Mouse (Mus musculus) kidney, adult 18-20 months (tissue): Measurements from ENCODE around the gene Lsm6.

Experiments used
- DNase-seq: peaks from one replicate; pipeline ENCODE4 v3.0.0; 2021

Lsm6 gene

GRCm38 (mm10) chr8:78801201-78801600 lies 19.7 kb downstream of the Lsm6 start:
- no peak for DNase-seq

GRCm38 (mm10) chr8:78798671-78799070 lies 22.3 kb downstream of the Lsm6 start:
- DNase-seq = no peak

GRCm38 (mm10) chr8:78797985-78798384 lies 23.0 kb downstream of the Lsm6 start:
- DNase-seq = no peak

GRCm38 (mm10) chr8:78793231-78793630 lies 27.7 kb downstream of the Lsm6 start:
- DNase-seq = no peak

GRCm38 (mm10) chr8:78776816-78777215 lies 44.1 kb downstream of the Lsm6 start:
- DNase-seq = no peak

- DNase-seq = no peak
These were observed 49.7 kb downstream of the Lsm6 start for GRCm38 (mm10) chr8:78771256-78771655.

GRCm38 (mm10) chr8:78770584-78770983 lies 50.4 kb downstream of the Lsm6 start:
- DNase-seq = no peak

GRCm38 (mm10) chr8:78765556-78765955 lies 55.4 kb downstream of the Lsm6 start:
- no peak for DNase-seq

- DNase-seq = no peak
These were observed 56.0 kb downstream of the Lsm6 start for GRCm38 (mm10) chr8:78764976-78765375.

GRCm38 (mm10) chr8:78759139-78759538 lies 61.8 kb downstream of the Lsm6 start:
- no peak for DNase-seq

- DNase-seq = no peak
These were observed 66.0 kb downstream of the Lsm6 start for GRCm38 (mm10) chr8:78754986-78755385.
